Mouse (Mus musculus) CH12.LX (cell line): ENCODE results near the gene Kcnn4.

Source experiments
- CTCF ChIP-seq, 2 experiments: IDR thresholded peaks in 1 of 2; conservative IDR thresholded peaks in 1 of 2; 2 replicates each; pipeline ENCODE4 v1.5.1; 2011 to 2012; ENCODE audit warnings: low read depth in 2 of 2, low read length in 2 of 2, improper control_type of control experiment in 1 of 2, inconsistent platforms in 1 of 2, mild to moderate bottlenecking in 1 of 2, moderate library complexity in 1 of 2
- NRF1 ChIP-seq: IDR thresholded peaks from 2 replicates; pipeline ENCODE4 v1.6.1; 2014; ENCODE audit warnings: low read depth, mild to moderate bottlenecking, inconsistent platforms, low read length, improper control_type of control experiment, moderate library complexity
- POLR2A ChIP-seq: IDR thresholded peaks from 2 replicates; pipeline ENCODE4 v1.6.1; 2011; ENCODE audit warnings: low read depth, mild to moderate bottlenecking, improper control_type of control experiment, low read length
- RAD21 ChIP-seq: IDR thresholded peaks from 2 replicates; pipeline ENCODE4 v1.6.1; 2011; ENCODE audit warnings: low read depth, mild to moderate bottlenecking, low read length, improper control_type of control experiment, moderate library complexity

GRCm38 (mm10) chr7:24384070-24384469 lies 14.0 kb downstream of the Kcnn4 start:
- TF ChIP-seq RAD21 (no peak), CTCF (conservative IDR thresholded peaks at IDR 0.05 in 1 of 2, IDR thresholded peaks at IDR 0.05 in 1 of 2; ENCODE audit: low read depth in 2 of 2, low read length in 2 of 2) (no peak), NRF1 (no peak), POLR2A (no peak)
